Mouse (Mus musculus): ENCODE measurements around the gene Gm49486.

DNA sequence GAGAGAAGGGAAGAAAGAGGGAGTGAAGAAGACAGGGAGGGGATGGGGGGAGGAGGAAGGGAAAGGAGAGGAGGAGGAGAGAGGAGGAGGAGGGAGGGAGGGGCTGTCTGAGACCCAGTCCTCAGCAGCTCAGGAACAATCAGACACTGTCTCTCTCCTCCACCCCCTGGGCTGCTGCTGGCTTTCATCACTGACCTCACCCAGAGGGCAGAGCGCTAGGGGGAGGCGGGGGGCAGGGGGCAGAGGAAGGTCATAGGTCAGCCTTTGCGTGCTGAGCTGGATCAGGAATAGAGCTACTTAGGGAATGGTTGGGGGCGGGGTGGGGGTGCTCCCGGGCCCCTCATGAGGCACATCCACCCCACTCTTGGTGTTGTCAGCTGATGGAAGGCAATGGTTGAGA lies 5.5 kb upstream of the Gm49486 start:
- TF ChIP-seq CTCF (conservative IDR thresholded peaks at IDR 0.05; ENCODE audit: low read length) (no peak), NANOG (IDR thresholded peaks at IDR 0.05; ENCODE audit: borderline replicate concordance, low read length) (no peak)

All from E14TG2a.4 (cell line).